Mouse (Mus musculus): ENCODE data around the gene Sept4.

Sept4 gene

GRCm38 (mm10) chr11:87599395-87600089, 30.8 kb downstream of the Sept4 start:
- DNase-seq (ENCODE audit: extremely low read depth, low read depth): no peak

GRCm38 (mm10) chr11:87600322-87600853, 31.7 kb downstream of the Sept4 start:
- DNase-seq (ENCODE audit: extremely low read depth, low read depth): no peak

GRCm38 (mm10) chr11:87602234-87602633, 33.5 kb downstream of the Sept4 start:
- no peak for DNase-seq (ENCODE audit: extremely low read depth, low read depth)

- no peak for DNase-seq (ENCODE audit: extremely low read depth, low read depth)
Observed at GRCm38 (mm10) chr11:87603571-87603970, 34.9 kb downstream of the Sept4 start.

GRCm38 (mm10) chr11:87609264-87609663, 40.6 kb downstream of the Sept4 start:
- no peak for DNase-seq (ENCODE audit: extremely low read depth, low read depth)

- no peak for DNase-seq (ENCODE audit: extremely low read depth, low read depth)
Observed at GRCm38 (mm10) chr11:87611547-87611946, 42.8 kb downstream of the Sept4 start.

GRCm38 (mm10) chr11:87613972-87614371, 45.3 kb downstream of the Sept4 start:
- DNase-seq (ENCODE audit: extremely low read depth, low read depth): no peak

GRCm38 (mm10) chr11:87615551-87615950, 46.8 kb downstream of the Sept4 start:
- DNase-seq (ENCODE audit: extremely low read depth, low read depth): no peak

- no peak for DNase-seq (ENCODE audit: extremely low read depth, low read depth)
Observed at GRCm38 (mm10) chr11:87615952-87616351, 47.2 kb downstream of the Sept4 start.

- DNase-seq (ENCODE audit: extremely low read depth, low read depth): no peak
Observed at GRCm38 (mm10) chr11:87616790-87617474, 48.2 kb downstream of the Sept4 start, which contains the start of gene Hsf5. TSS of gene Hsf5 (plus strand) at chr11:87617164.

- no peak for DNase-seq (ENCODE audit: extremely low read depth, low read depth)
Observed at GRCm38 (mm10) chr11:87617606-87618005, 48.9 kb downstream of the Sept4 start.

GRCm38 (mm10) chr11:87623160-87623559, 54.5 kb downstream of the Sept4 start:
- DNase-seq (ENCODE audit: extremely low read depth, low read depth): no peak

- DNase-seq (ENCODE audit: extremely low read depth, low read depth): no peak
Observed at GRCm38 (mm10) chr11:87629859-87630258, 61.2 kb downstream of the Sept4 start.

GRCm38 (mm10) chr11:87638793-87639192, 70.1 kb downstream of the Sept4 start:
- DNase-seq (ENCODE audit: extremely low read depth, low read depth): peak; percentile 3

GRCm38 (mm10) chr11:87639206-87639605, 70.5 kb downstream of the Sept4 start:
- DNase-seq (ENCODE audit: extremely low read depth, low read depth): peak; percentile 55

Measured in MEL-GATA-1-ER (cell line).